15 mouse cellular contexts compared by ENCODE assay signal in genomic region chr15:25812479-25812878, GRCm38 (mm10). TPM values are rescaled to one million over a fixed set of nuclear protein-coding genes. Genes with fewer than 3 reads are reported as not detected.
A peak's percentile ranks its signal among the peaks of the same experiment; 100 is the strongest.
DNase-seq lines count a peak whose midpoint lies in the region; ATAC-seq and TF ChIP-seq lines count a peak whose summit lies in the region.
"Had no signal": no experiment of that assay in that cellular context is flagged by ENCODE, and none has a peak within 500 bp of the region (broad histone marks: within the 10 kb centered on the region; RNA-seq: fewer than 3 reads in every experiment).

No protein-coding gene starts in this region.

- ATAC-seq in CD4-positive, CD25-positive, alpha-beta regulatory T cell, adult 4 months = peak; percentile 52
- peak; percentile 76 for ATAC-seq in common myeloid progenitor, adult 5-6 weeks (replicated peaks; ENCODE audit: low read depth, poor library complexity, severe bottlenecking)
- no peak for ATAC-seq in midbrain, embryonic 11.5 days (ENCODE audit: low FRiP score)
- ATAC-seq: forebrain, postnatal 0 days; intestine, embryonic 16.5 days had no signal

- no peak for TF ChIP-seq CTCF in thymus, adult 2 months (IDR thresholded peaks at IDR 0.05; ENCODE audit: borderline replicate concordance, control insufficient read depth, extremely low read depth, insufficient read depth, low read length, poor library complexity)

- H3K9ac ChIP-seq in midbrain, embryonic 11.5 days (ENCODE audit: low read length) = no peak overlapping the region
- H3K9ac ChIP-seq: forebrain, postnatal 0 days; liver, embryonic 15.5 days had no signal

- no peaks in the 10 kb centered on the region; the same call in 1 of the 2 replicates for H3K9me3 ChIP-seq in midbrain, embryonic 11.5 days (ENCODE audit: control insufficient read depth, low read length)
- H3K9me3 ChIP-seq: limb, embryonic 10.5 days; liver, embryonic 15.5 days had no signal

- H3K4me1 ChIP-seq in thymus, adult 2 months (replicated peaks; ENCODE audit: control insufficient read depth, insufficient read depth, low read length) = peaks cover 11% of the 10 kb centered on the region; the same call in 1 of the 2 replicates
- H3K4me1 ChIP-seq in midbrain, embryonic 11.5 days (ENCODE audit: control insufficient read depth, insufficient read depth, low read length) = no peaks in the 10 kb centered on the region
- H3K4me1 ChIP-seq: liver, embryonic 15.5 days had no signal

- DNase-seq in kidney, postnatal 10 days = peak; percentile 62
- no peak for DNase-seq in kidney, adult 11 months
- peak; percentile 66 for DNase-seq in thymus, adult 2 months
- no peak for DNase-seq in ovary, postnatal 36 days (ENCODE audit: low spot score)
- DNase-seq in midbrain, embryonic 11.5 days (ENCODE audit: low spot score, missing footprints) = no peak
- DNase-seq: cerebellum, adult 2 months; forebrain, postnatal 0 days; gastrocnemius, postnatal 36 days; layer of hippocampus, adult 9-11 months had no signal

- no peaks in the 10 kb centered on the region for H3K27me3 ChIP-seq in thymus, adult 2 months (ENCODE audit: control insufficient read depth, insufficient read depth, low read length)
- no peaks in the 10 kb centered on the region for H3K27me3 ChIP-seq in midbrain, embryonic 11.5 days (ENCODE audit: control insufficient read depth, insufficient read depth, low read length)
- H3K27me3 ChIP-seq: liver, embryonic 15.5 days had no signal

- peak overlapping the region; percentile 6; the same call in 1 of the 2 replicates for H3K27ac ChIP-seq in thymus, adult 2 months (ENCODE audit: control insufficient read depth, insufficient read depth, low read length)
- no peak overlapping the region for H3K27ac ChIP-seq in midbrain, embryonic 11.5 days (ENCODE audit: low read depth, low read length)
- H3K27ac ChIP-seq: limb, embryonic 10.5 days; liver, embryonic 15.5 days; macrophage had no signal

- no peak for TF ChIP-seq POLR2A in thymus, adult 2 months (IDR thresholded peaks at IDR 0.05; ENCODE audit: control insufficient read depth, extremely low read depth, insufficient read depth, low read length, poor library complexity)

- 28% methylated on average over 12 of the region's 12 CpGs for WGBS in thymus, adult 2 months
- WGBS in midbrain, embryonic 11.5 days = 85% methylated on average over 12 of the region's 12 CpGs

- H3K4me2 ChIP-seq in midbrain, embryonic 11.5 days = no peak overlapping the region
- H3K4me2 ChIP-seq: liver, embryonic 15.5 days had no signal

- 0 out of 2 replicates have a peak overlapping the region, but pooled peaks have one; percentile 4 for H3K4me3 ChIP-seq in thymus, adult 2 months (ENCODE audit: control insufficient read depth, insufficient read depth, low read length)
- no peak overlapping the region for H3K4me3 ChIP-seq in midbrain, embryonic 11.5 days (ENCODE audit: low read depth, low read length)
- H3K4me3 ChIP-seq: limb, embryonic 10.5 days; liver, embryonic 15.5 days had no signal

- 0 out of 2 replicates have a peak, but pooled peaks cover 3% of the 10 kb centered on the region for H3K36me3 ChIP-seq in thymus, adult 2 months (ENCODE audit: control insufficient read depth, insufficient read depth, low read length)
- H3K36me3 ChIP-seq in midbrain, embryonic 11.5 days (ENCODE audit: control insufficient read depth, insufficient read depth, low read length) = peaks cover 61% of the 10 kb centered on the region

RNA-seq across cellular contexts. Expression of gene Retreg1, which starts 30.5 kb away (rescaled TPM):
- polyA plus RNA-seq in CD4-positive, CD25-positive, alpha-beta regulatory T cell, adult 4 months (2017; shearing (Covaris generic)) = 10 to 100 TPM; 63.1 to 79.2 TPM
- 77.9 and 95.7 TPM in 2 replicates for total RNA-seq in common myeloid progenitor, adult 5-6 weeks (2017)
- polyA plus RNA-seq in thymus, adult 2 months (2012; rRNA removed) = 6.7 and 8.3 TPM in 2 replicates
- polyA plus RNA-seq in midbrain, embryonic 11.5 days (2014; fragmentation: Nextera tagmentation; extraction: Ambion mirVana) = 4.2 TPM in 2 replicates

Comparison
In these comparisons a context has a peak if more than half of its experiments do, and no peak if none do; other contexts are left out.
1. DNase-seq: peak in kidney, postnatal 10 days (single experiment) and thymus, adult 2 months (single experiment); none in kidney, adult 11 months (single experiment), ovary, postnatal 36 days (single experiment) and midbrain, embryonic 11.5 days (single experiment).